Mouse (Mus musculus) liver, adult 2 months (tissue): Measurements from ENCODE around the gene Itfg2.

Experiments
- CTCF ChIP-seq: fragments of 200-500 bp; IDR thresholded peaks from 2 replicates; pipeline ENCODE4 v1.5.1; 2011; ENCODE audit warnings: low read depth, low read length, control low read depth
- POLR2A ChIP-seq: fragments of 200-500 bp; IDR thresholded peaks from 2 replicates; pipeline ENCODE4 v1.6.1; 2011; ENCODE audit warnings: low read length, control low read depth; ENCODE audit not compliant: insufficient read depth; ENCODE audit errors: extremely low read depth

- TF ChIP-seq POLR2A = no peak
- no peak for TF ChIP-seq CTCF
These were observed 25.1 kb downstream of the Itfg2 start for GRCm38 (mm10) chr6:128399421-128400185.
